Mouse (Mus musculus): ENCODE data around the gene Cbr1.
"Not testable (repeated sequence)": the region's sequence is repeated elsewhere in the genome, so short reads cannot be mapped to it uniquely, and the experiment has no call there.

Gene Cbr1

DNA sequence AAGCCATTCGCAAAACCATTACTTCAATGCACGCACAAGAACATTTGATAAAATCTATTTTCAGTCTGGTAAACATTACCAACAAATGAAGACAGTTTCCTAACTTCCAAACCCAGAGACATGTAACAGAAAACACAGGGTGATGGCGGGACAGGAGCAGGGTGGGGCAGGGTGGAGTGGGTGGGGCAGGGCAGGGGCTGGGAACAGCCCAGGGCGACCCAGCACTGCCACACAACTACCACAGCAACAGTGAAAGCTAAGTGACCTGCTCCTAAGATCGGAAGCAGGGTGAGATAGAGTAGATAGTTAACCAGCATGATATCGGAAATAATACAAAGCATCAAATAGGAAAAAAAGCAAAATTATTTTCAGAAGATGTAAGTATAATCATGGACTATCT is 6.2 kb upstream of the Cbr1 start:
- no peak for DNase-seq (ENCODE audit: low spot score)

- peak; percentile 93 for DNase-seq (ENCODE audit: low spot score)
These were observed 2.0 kb upstream of the Cbr1 start, which contains the start of gene Setd4 for GRCm38 (mm10) chr16:93603439-93604212. Gene Setd4 (minus strand): TSS chr16:93604063.

GRCm38 (mm10) chr16:93604481-93604969 is 1.1 kb upstream of the Cbr1 start:
- no peak for DNase-seq (ENCODE audit: low spot score)

DNA sequence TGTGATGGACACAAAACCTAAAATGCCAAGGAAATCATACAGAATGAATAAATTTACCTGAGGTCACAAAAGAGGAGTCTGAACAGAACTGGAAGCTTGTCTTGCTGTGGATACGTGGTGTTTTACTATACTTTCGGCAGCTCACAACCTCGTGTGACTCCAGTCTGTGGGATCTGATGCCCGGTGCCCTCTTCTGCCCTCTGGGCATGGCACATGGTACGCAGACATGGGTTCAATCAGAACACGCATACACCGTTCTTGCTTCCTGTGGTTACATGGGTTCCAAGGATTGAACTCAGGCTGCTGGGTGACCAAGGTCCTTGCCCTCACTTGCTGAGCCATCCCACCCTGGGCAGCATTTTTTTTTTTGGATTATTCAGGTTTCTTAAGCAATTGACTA is 493 bp downstream of the Cbr1 start:
- DNase-seq (ENCODE audit: low spot score) = no peak

DNA sequence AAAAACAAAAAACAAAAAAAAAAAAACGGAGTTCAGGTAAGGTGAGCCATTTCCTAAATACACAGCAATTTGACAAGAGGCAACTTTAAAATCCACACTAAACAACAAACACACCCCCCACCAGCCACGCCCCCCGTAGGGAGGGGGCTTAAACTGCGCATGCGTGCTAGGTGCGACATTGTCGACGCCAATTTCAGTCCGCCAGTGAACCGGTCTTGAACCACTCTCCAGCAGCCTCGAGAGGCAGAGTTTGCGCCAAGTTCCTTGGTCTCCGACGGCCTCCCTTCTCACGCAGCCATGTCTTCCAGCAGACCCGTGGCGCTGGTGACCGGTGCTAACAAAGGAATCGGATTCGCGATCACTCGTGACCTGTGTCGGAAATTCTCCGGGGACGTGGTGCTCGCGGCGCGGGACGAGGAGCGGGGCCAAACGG is 2.0 kb downstream of the Cbr1 start:
- DNase-seq (ENCODE audit: low spot score) = peak; percentile 81

DNA sequence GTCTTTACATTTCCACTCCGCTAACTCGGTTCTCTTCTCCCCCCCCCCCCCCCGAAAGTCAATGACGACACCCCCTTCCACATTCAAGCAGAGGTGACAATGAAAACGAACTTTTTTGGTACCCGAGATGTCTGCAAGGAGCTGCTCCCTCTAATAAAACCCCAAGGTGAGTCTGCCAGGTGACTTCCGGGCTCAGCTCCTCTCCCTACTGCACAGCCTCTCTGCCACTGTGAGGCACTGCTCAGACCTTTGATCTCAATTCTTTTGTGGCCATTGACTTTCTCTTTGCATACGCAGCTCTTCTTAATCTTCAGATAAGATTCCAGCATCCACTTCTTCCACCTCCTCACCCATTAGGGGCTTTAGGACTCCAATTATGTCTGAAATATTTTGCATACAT is 3.1 kb downstream of the Cbr1 start:
- DNase-seq (ENCODE audit: low spot score) = no peak

- DNase-seq (ENCODE audit: low spot score) = no peak
These were observed 4.1 kb downstream of the Cbr1 start for GRCm38 (mm10) chr16:93609796-93610195.

DNA sequence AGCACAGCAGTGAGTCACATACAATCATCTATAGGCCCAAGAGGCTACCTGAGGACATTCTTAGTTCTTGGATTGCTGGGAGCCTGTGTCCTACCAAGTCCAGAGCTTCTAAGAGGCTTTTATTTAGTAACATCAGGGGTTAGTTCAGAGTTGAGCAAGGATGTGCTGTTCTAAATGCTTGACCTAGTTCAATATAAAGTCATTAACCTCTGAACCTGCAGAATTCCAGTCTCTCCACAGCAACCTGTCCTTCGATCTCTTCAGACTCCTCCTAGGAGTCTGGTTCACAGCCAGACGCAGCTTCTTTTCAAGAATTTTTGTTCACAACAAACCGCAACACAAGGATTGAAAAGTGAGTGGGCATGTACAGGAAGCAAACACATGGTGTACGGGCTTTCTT is 5.3 kb downstream of the Cbr1 start:
- DNase-seq (ENCODE audit: low spot score) = no peak

DNA sequence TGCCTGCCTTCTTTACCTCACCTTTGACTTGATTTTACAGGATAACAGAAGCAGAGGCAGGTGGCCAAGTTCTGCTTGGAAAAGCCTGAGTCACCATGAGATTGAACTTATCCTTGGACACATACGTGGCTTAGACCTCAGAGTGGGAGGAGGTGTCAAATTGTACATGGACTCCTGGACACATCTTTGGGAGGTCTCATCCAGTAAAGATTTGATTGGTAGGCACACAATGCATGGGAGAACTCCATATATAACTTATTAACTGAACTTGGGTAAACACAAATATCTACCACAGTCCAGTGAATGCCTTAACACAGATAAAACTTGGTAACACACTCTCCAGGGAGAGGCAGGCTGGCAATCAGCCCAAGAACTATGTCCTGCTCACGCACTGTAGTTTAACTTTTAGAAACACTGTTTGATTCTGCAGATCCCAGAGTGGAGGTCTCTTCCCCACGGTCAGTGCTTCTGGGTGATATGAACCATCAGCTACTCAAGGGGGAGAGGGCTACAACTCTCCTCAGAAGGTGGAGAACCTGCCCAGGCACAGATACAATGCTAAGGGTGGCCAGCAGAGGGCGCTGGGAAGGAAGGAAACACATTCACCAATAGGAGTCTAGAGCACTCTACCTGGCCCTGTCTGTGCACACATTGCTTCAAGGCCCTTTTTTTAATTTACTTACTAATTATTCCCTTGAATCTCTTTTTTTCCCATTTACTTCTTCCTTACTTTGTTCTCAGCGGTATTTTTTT is 9.6 kb downstream of the Cbr1 start:
- peak; percentile 67 for DNase-seq (ENCODE audit: low spot score)

DNA sequence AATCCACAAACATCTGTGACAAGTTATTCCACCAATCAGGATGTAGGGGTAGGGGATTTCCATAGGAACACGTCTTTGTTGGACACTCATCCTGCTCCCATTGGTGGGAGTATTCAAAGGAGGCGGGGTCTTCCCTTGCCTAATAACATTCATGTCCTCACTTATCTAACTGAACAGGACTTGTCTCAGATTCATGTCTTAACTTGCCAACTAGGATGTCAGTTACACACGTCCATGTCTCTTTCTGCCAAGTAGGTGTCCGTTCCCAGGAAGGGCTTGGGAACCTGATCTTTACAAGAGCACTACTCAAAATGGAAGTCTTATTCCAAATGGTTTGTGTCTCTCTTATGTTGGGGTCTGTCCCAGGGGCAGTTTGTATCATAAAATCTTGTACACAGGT is 18.1 kb downstream of the Cbr1 start:
- DNase-seq (ENCODE audit: low spot score) = not testable (repeated sequence)

- no peak for DNase-seq (ENCODE audit: low spot score)
These were observed 19.0 kb downstream of the Cbr1 start for GRCm38 (mm10) chr16:93624671-93625070.

- DNase-seq (ENCODE audit: low spot score) = no peak
These were observed 21.1 kb downstream of the Cbr1 start for GRCm38 (mm10) chr16:93626745-93627144.

- no peak for DNase-seq (ENCODE audit: low spot score)
These were observed 22.2 kb downstream of the Cbr1 start, which contains the start of gene Gm5678 for GRCm38 (mm10) chr16:93627761-93628400. Gene Gm5678 (plus strand): TSS chr16:93628097.

- no peak for DNase-seq (ENCODE audit: low spot score)
These were observed 38.4 kb downstream of the Cbr1 start for GRCm38 (mm10) chr16:93644006-93644405.

GRCm38 (mm10) chr16:93648441-93649183 is 43.0 kb downstream of the Cbr1 start:
- no peak for DNase-seq (ENCODE audit: low spot score)
